Mouse (Mus musculus): ENCODE results near the gene A730049H05Rik.

Gene A730049H05Rik

DNA sequence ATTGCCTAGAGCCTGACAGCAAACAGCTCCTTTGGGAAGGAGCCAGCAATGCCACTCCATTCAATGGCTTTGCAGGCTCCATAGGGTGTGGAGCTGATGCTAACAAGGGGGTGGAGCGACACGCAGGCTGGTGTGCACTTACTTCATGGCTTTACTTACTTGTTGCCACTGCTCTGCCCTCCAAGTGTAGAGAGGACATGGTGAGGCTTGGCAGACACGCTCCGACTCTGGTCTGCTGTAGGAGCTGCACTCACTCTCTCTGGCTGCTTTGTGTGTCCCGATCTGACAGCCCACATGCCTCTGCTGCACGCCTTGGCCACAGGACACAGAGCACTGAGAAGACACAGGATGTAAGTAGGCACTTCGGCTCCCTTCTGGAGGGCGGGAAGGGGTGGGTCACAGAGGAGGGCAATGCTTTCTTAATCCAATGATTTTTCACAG lies at the start of gene A730049H05Rik:
Gene A730049H05Rik (plus strand): TSS at position 168 of the 441 bp plus-strand sequence.
- DNase-seq (ENCODE audit: low read depth) = no peak

DNA sequence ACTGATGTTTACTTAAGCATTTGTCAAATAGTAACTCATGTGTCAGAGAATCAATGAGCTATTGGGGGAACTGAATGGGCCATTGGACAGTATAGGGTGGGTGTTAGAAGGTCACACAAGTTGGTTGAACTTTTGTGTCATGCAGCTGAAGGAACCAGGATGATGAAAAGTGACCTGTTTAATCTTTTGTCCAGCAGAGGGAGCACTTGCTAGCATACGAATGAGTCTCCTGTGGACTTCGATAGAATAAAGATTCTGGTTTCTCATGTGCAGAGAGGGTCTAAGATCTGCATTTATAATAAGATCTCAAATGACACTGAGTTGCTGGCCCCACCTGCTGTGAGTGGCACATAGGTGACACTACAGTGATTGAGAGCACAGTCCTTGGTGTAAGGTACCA lies 39.9 kb upstream of the A730049H05Rik start:
- peak; percentile 8 for DNase-seq (ENCODE audit: low read depth)

DNA sequence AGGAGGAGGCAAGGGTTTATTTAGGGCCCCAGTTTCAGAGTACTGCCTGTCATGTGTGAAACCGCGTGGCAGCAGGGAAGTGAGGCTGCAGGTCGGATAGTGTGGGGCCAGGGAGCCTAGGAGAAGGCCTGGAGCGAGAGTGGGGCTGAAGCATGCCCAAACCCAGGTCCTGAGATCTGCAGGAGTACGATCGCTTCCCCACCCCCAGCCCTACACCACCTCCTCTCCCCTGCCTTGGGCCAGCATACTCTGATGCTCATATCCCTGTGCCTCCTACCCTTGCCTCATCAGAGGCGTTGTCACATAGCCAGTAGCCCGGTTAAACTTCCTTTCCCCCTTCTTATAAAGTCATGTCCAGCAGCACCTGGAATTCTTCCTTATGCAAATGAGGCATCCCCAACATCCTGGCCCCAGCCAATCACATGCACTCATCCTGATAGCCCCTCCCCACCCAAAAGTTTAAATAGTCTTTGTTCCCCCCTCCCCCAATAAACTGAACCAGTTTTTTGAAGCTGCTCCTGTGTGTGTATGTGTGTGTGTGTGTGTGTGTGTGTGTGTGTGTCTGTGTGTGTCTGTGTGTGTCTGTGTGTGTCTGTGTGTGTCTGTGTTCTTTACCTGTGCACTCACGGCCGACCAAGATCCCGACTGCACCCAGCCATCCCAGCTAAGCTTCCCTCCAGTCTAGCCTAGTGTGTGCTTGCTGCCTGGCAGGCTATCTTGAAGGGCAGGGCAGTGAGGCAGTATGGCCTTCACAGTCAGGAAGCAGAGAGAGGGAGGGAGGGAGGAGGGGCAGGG lies 36.9 kb upstream of the A730049H05Rik start:
- no peak for DNase-seq (ENCODE audit: low read depth)

DNA sequence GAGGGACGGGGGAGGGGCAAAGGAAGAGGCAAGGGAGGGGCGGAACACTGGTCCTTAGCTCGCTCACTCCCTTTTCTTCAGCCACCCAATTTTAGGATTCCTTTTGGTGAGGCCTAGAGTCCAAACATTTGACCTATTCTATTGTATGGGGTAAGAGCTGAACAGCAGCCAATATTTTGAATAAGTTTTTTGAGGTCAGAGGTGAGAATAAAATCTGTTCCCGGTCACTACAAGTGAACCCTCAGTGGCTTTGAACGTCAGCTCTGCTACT lies 36.4 kb upstream of the A730049H05Rik start:
- DNase-seq (ENCODE audit: low read depth) = no peak

DNA sequence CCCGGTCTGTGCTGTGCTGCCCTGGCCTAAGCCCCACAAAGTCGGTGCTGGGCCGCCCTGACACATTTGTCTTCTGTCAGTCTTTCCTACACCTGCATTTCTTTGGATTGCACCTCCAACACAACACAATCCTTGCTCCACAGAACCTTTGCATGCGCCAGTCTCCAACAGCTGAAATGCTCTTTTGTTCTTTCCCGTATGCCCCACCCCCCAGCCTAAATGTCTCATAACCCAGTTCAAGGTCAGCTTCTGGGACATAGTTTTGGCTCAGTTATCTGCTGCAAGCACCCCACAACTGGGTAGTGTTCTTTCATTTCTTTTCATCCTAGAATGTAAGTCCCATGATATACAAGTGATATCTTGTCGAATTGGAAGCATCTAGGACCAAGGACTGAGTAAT lies 34.8 kb upstream of the A730049H05Rik start:
- DNase-seq (ENCODE audit: low read depth) = no peak

DNA sequence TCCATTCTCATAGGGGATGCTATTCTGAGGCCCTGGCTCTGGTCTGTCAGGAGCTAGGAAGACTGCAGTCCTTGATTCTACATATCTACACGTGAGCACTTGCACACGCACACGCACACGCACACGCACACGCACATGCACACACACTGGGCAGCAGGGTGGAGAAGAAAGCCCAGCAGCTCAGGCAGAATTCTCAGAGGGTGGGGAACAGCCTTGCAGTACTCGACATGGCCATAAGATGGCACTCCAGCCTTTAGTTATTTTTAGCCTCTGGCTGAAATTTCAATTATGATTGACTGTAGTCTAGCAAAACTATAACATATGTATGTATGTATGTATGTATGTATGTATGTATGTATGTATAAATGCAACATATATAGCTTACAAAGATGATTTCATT lies 31.5 kb upstream of the A730049H05Rik start:
- DNase-seq (ENCODE audit: low read depth) = peak; percentile 23

DNA sequence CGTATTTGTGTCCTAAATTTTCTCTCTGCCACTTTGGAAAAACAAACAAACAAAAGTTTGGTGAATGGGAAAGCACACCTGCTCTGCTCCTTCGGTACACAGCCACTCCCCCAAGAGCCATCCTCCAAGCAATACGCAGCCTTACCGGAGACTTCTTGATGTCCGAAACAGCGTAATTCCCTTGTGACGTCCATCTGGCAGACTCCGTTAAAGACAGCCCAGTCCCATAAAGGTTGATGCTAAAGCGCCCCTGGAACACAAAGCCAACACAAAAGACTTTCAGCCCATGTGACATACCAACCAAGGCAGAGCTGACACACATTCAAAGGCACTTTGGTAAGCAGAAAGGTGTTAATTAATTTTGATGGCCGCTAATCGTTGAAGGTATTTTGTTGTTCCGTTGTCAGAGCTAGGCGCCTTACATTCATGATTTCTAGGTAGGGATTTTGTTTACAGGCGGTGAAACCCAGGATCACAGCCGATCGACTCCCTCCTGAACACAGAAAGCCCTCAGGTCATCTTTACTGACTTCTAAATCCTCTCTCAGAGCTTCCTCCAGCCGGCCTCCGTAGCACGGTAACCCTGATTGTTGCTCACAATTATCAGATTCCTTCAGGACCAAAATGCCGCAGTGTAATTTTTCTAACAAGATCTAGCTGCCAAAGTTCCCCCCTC lies 29.4 kb upstream of the A730049H05Rik start:
- no peak for DNase-seq (ENCODE audit: low read depth)

DNA sequence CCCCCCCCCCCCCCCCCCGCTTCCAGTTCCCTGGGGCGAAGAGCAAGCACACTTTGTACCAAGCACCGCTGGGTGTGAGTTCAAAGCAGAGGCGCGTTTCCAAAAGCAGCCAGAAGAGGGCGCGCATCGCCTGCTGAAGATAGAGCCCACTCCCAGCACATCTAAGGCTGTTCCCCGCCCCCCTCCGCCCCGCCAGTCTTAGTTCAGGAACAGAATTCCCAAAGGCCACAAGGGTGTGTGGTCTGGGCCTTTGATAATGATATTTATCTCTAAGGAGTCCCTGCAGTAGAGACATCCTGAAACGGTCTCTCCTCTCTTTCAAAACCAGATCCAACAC lies 28.9 kb upstream of the A730049H05Rik start:
- peak; percentile 8 for DNase-seq (ENCODE audit: low read depth)

DNA sequence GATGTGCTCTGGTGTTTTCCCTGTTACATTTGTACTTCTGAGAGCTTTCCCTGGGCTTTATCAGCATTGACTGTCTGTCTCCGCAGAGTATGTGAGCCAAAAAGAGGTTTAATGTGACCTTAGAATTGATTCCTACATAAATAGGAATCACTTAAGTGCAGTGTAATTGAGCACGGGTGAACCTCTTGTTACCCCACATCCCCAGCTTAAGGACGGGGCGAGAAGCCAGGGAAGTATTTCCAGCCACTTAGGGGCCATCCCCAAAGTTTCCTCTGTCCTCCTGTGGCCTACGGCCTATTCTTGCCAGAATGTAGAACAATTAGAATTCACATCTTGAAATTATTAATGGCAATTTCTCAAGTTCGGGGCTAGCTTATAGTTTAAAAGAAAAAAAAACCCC lies 22.5 kb upstream of the A730049H05Rik start:
- no peak for DNase-seq (ENCODE audit: low read depth)

DNA sequence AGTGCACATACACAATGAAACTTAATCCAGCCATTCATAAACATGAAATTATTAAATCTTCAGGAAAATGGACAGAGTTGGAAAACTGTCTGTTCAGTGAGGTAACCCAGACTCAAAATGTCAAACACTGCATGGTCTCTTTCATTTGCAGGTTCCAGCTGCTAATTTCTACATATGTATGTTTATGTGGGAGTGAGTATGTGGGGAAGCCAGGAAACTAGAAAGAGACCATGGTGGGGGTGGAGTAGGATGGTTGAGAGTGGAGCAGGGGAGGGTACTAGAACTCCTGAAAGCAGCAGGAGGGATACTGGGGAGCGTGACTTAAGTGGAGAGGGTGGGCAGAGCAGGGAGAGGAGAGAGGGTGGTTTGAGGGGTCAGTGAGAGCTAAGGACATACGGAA lies 14.8 kb upstream of the A730049H05Rik start:
- no peak for DNase-seq (ENCODE audit: low read depth)

DNA sequence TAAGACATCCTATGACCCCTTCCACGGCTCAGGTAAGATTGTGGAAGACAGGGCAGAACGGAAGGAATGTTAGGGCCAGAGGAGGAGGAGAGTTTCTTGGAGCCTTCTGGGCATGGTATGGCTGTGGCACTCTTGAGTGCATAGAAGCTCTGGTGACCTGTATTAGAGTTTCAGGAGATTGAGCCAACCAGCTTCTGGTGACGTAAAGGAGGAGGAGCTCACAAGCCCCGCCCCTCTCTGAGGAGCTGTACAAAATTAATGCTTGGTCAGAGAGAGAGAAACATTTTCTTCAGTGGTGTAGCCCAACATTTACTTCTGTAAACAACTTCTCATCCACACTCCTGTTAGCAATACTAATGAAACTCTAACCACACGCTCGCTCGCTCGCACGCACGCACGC lies 13.9 kb upstream of the A730049H05Rik start:
- no peak for DNase-seq (ENCODE audit: low read depth)

DNA sequence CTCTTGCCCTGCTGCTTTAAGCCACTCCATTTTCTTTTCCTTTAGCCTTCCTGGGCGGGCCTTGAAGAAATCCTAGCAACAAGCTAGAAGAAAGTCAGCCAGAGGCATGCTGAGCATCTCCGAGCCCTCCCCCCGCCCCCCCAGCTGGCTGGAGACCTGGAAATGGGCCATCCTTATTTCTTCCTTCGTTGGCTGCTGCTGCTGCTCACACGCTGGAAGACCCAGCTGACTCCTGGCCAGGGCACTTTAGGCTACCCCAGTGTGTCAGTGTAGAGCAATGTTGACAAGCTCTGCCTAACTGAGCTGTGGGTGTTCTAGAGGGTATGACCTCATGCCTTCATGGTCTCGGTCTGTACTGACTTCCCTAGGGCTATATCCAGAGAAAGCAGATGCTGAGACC lies 13.1 kb upstream of the A730049H05Rik start:
- no peak for DNase-seq (ENCODE audit: low read depth)

DNA sequence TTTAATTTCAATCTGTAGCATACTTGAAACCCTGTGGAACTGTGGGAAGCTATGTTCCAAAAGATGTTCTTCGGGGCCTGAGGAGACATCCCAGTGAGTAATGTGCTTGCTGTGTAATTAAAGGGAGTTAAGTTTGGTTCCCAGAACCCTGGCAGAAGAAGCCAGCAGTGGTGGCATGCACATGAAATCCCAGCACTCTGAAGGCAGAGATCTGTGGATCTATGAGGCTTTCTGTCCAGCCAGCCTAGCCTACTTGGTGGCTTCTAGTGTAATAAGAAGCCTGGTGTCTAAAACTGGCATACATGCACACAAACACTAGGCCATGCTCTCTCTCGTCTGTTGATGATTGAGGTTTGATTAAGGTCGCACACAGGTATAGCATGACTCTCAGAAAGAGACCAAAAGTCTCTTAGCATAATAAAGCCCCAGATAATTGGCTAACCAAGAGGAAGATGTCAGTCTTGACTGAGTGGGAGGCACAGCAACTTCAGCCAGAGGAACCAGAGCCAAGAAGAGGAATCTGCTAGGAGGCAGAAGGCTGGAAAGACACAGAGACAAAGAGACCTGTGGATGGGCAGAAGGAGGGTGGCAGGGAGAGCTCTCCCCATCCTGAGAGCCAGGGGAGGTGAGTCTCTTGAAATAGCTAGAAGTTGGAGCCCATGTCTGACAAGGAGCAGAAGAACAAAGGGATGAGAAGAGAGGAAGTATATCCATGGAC lies 11.9 kb upstream of the A730049H05Rik start:
- DNase-seq (ENCODE audit: low read depth) = no peak

DNA sequence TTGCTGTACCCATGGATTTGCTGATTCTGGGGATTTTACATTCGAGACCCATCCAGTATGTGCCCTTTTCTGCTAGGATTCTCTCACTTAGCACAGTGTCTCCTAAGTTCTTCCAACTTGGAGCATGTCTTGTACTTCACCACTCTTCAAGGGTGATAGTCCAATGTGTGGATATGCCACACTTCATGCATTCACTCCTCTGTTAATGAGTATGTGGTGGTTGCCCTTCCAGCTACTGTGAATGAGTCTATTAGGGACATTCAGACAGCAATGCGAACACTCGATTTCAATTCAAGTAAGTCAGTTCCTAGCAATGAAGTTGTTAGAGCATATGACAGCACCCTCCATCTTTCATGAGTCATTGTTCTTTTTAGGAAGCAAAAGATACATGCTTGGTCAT lies 6.5 kb upstream of the A730049H05Rik start:
- no peak for DNase-seq (ENCODE audit: low read depth)

DNA sequence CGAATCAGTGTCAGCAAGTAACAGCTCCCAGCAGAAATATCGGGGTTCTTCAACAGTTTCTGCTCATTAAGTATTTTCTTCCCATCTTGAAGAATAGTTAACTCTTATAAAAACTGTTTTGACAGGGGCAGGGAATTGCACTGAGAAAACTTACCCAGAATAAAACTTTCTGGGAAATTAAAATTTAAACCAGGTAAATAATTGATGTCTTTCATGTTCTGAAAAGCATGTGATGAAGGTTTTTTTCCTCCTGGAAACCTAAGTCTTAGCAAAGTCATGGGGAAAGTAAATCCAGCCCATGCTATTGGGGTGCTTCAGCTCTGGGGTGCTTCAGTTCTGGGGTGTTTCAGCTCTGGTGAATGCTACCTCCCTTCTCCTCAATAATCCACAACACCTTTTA lies 5.7 kb upstream of the A730049H05Rik start:
- DNase-seq (ENCODE audit: low read depth) = no peak

DNA sequence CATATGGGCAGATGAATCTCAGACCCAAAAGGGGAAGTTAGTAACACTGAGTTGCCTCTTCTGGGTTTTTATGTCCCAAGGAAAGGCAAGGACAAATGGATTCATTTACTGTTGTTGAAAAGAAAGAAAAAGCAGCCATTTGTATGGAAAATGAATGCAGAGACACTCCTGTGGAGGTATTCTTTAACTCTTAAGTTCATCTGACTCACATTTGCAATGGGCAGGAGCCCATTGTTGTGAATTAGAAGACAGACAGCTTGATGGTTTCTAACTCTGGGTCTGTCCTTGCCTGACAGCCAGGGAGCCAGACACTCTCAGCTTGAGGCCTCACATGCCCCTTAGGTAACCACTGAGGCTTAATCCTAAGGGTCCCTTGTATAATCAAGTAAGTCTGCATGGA lies 4.7 kb upstream of the A730049H05Rik start:
- DNase-seq (ENCODE audit: low read depth) = no peak

DNA sequence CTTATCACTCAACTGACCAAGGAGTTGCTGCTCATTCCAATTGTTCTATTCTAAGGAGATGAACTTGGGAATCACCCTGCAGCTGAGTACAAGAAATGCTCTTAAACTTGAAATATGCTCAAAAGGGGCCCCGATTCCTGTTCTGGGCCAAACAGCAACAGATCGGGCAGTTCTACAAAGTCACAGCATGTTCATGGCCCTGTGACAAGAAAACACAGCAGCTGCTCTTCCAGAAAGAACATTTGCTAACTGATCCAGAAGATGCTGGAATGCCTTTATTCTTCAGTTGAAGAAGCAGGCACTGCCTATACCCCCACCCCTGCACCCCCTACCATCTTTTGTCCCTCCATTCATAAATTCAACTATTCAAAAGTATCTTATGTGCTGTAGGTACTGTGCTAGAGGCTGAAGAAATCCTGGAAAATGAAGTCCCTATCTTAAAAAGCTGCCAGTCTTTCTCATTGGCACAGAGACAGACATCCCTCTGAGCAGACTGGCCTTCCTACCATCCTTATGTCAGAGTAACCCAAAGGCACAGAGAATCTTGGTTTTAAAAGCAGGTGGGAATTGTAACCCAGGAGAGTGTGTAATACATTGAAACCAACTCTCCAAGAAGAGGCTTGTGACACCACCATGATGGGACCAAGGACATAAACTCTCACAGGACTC lies 3.4 kb upstream of the A730049H05Rik start:
- DNase-seq (ENCODE audit: low read depth) = no peak

DNA sequence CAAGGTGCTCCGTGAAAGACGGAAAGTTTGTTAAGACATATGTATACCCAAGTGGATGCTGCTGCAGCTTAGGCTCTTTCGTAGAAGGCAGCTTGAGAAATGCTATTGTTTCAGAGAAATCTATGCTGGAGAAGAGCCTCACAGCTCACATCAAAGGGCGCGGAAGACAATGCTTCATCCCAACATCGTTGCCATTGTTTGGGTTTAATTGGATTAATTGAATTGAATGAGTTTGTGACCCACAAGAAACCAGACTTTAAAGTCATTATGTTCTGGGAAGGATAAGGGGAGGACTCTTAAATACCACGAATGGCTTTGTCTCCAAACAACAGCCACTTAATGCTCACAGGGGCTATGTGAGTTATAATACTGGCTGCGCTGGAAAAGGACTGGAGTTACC lies 1.4 kb downstream of the A730049H05Rik start:
- DNase-seq (ENCODE audit: low read depth) = no peak

DNA sequence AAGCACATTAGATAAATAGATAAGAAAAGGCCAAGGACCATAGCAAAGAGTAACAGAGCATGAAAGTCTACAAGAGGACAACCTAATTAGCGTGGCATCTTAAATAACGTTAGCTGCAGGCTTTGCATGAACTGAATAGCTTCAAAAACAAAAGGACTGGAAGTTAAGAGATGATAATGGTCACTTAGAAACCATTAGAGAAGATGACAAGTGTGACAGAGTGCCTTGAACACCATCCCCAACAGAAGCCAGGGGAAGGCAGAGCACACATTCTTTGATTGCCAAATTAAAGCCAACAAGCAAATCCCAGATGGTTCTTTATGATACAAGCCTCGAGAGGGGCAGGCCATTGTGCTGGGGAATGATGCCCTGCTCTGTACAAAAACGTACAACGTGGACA lies 5.3 kb downstream of the A730049H05Rik start:
- DNase-seq (ENCODE audit: low read depth) = no peak

DNA sequence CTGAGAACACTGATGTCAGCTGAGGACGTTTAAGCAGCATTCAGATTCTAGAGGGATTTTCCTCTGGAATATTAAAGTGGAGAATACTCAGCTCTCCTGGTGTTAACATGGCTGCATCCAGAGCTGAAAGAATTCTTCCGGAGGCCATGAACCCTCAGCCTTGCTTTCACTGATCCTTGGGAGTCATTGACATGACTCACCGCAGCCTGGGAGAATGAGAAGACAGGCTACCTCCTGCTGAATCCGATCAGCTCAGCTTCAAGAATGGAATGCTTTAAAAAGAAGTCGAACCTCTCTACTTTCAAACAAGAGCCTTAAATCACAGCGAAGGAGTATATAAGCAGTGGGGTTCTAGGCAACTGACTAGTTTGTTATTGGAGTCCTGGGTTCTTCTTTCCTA lies 5.7 kb downstream of the A730049H05Rik start:
- no peak for DNase-seq (ENCODE audit: low read depth)

DNA sequence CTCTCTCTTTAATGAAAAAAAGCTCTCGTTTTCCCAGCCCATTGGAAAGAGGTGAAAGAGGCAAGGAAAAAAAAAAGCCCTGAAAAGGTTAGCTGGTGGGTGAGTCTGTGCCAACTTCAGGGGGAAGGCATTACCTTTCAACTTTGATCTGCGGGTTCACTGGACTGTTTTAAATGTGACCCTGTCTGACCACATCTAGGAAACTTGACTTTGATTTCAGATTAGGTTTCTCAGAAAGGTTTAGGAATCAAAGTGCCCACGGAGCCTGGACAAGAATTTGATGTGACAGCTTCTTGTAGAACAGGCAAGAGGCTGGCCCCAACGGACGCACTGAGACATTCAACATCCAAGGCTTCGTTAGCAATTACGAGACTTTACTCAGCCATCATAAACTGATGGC lies 7.7 kb downstream of the A730049H05Rik start:
- DNase-seq (ENCODE audit: low read depth) = no peak

DNA sequence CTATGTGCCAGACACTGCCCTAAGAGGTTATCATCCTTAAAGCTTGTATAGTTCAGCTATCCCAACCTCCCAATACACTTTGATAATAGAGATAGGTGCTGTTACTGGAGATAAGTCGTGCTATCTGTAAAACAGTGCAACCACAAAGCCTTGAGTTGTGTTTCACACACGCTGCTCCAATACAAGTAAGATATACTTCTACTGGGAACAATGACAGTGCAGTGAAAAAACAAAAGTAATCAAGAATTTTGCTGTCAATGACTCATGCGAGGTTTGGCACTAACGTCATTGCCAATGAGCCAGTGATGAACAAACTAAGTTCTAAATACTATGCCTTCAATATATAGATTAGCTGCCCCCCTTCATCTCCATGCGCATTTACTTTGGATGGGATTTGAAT lies 10.3 kb downstream of the A730049H05Rik start:
- no peak for DNase-seq (ENCODE audit: low read depth)

DNA sequence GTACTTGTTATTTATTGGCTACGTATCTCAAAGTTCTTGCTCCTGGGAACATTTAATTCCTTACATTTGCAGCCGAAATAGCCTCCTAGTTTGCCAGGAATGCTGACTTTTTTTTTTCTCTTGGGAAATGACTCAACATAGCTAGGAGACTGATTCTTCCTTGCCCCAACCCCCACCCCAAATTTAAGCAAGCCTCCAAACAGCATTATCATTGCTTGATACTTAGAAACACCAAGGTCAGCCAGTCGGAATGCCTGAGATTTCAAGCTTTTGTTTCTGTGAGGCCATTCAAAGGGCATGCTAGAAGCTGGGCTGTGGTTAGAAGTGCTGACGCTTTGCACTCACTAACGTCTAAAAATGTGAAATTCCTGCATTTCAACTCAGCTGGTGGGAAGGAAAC lies 11.1 kb downstream of the A730049H05Rik start:
- no peak for DNase-seq (ENCODE audit: low read depth)
